Mouse (Mus musculus) lung, postnatal 0 days (tissue): ENCODE results near the gene Snupn.

ENCODE experiments used
- CTCF ChIP-seq: IDR thresholded peaks from 2 replicates; pipeline ENCODE4 v1.5.1; 2016; ENCODE audit warnings: antibody characterized with exemption, mild to moderate bottlenecking
- EP300 ChIP-seq: IDR thresholded peaks from 2 replicates; pipeline ENCODE4 v1.6.1; 2016; ENCODE audit warnings: antibody characterized with exemption, mild to moderate bottlenecking, control low read depth

- TF ChIP-seq EP300 (no peak), CTCF (no peak)
These were observed 911 bp upstream of the Snupn start for GRCm38 (mm10) chr9:56949767-56950166.
